Mouse (Mus musculus) fibroblast of lung, adult 2 months (primary cell): ENCODE data around the gene Trim2.

ENCODE experiments used
- DNase-seq: peaks from one replicate; pipeline ENCODE4 v3.0.0-alpha.2; 2011; ENCODE audit warnings: low read depth

Trim2 gene

GRCm38 (mm10) chr3:84319504-84319903 is 12.8 kb upstream of the Trim2 start:
- DNase-seq: peak; percentile 89

GRCm38 (mm10) chr3:84318865-84319264 is 12.2 kb upstream of the Trim2 start:
- peak; percentile 86 for DNase-seq

GRCm38 (mm10) chr3:84314651-84315191 is 8.0 kb upstream of the Trim2 start:
- DNase-seq: peak; percentile 81

- no peak for DNase-seq
Observed at GRCm38 (mm10) chr3:84313801-84314541, 7.3 kb upstream of the Trim2 start.

GRCm38 (mm10) chr3:84313003-84313800 is 6.5 kb upstream of the Trim2 start:
- peak; percentile 74 for DNase-seq

- DNase-seq: no peak
Observed at GRCm38 (mm10) chr3:84312326-84312725, 5.6 kb upstream of the Trim2 start.

GRCm38 (mm10) chr3:84307516-84307915 is 839 bp upstream of the Trim2 start:
- DNase-seq: no peak

- DNase-seq: no peak
Observed at GRCm38 (mm10) chr3:84305722-84306510, 761 bp downstream of the Trim2 start.

- DNase-seq: no peak
Observed at GRCm38 (mm10) chr3:84305010-84305692, 1.5 kb downstream of the Trim2 start.

GRCm38 (mm10) chr3:84304339-84305009 is 2.2 kb downstream of the Trim2 start:
- no peak for DNase-seq

- DNase-seq: no peak
Observed at GRCm38 (mm10) chr3:84303395-84303949, 3.2 kb downstream of the Trim2 start.

GRCm38 (mm10) chr3:84302273-84302672 is 4.4 kb downstream of the Trim2 start:
- no peak for DNase-seq

GRCm38 (mm10) chr3:84301674-84302073 is 5.0 kb downstream of the Trim2 start:
- DNase-seq: no peak

GRCm38 (mm10) chr3:84298186-84298585 is 8.5 kb downstream of the Trim2 start:
- no peak for DNase-seq

- no peak for DNase-seq
Observed at GRCm38 (mm10) chr3:84296676-84297075, 10.0 kb downstream of the Trim2 start.

GRCm38 (mm10) chr3:84294734-84295133 is 11.9 kb downstream of the Trim2 start:
- DNase-seq: no peak

- DNase-seq: no peak
Observed at GRCm38 (mm10) chr3:84293666-84294595, 12.7 kb downstream of the Trim2 start.

GRCm38 (mm10) chr3:84292238-84292637 is 14.4 kb downstream of the Trim2 start:
- DNase-seq: no peak

GRCm38 (mm10) chr3:84288931-84289330 is 17.7 kb downstream of the Trim2 start:
- DNase-seq: no peak

GRCm38 (mm10) chr3:84287256-84287655 is 19.4 kb downstream of the Trim2 start:
- DNase-seq: no peak
